Mouse (Mus musculus) inflammation-experienced regulatory T-cells (primary cell): Measurements from ENCODE around the gene Cav3. TPM values are rescaled to one million over a fixed set of nuclear protein-coding genes. Genes with fewer than 3 reads are reported as not detected.

ENCODE experiments used
- polyA plus RNA-seq, 2 experiments: library from polyadenylated mRNA; unstranded; fragments of 100-300 nt; shearing (Covaris generic); gene quantifications; one replicate each; pipeline ENCODE4 v1.2.1; 2017

The Cav3 gene
- under 1 TPM in 1 of 2 experiments, not detected in 1; 0.24 TPM for polyA plus RNA-seq

DNA sequence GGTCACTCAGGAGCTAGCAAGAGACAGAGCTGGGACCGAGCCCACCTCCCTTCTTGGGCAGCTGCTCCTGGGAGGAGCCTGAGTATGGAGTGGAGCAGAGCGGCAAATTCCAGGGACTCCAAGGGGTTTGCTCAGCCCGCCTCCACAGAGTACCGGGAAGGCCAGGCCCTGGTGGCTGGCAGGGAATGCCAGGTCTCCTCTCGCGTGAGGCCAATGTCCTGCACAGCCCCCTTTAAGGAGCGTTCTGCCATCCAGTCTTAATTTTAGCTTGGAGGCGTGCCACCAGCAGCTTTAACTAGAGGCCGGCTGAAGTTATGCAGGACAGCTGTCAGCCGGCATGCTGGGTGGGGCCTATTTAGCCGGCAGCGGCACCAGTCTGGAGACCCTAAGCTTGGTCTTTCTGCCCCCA, at the start of gene Cav3:
TSS of gene Cav3 (plus strand) at position 165 of the 409 bp plus-strand sequence.

GRCm38 (mm10) chr6:112489910-112490559, 30.7 kb downstream of the Cav3 start, which contains the start of gene Oxtr:
Gene Oxtr, minus strand, starts transcription at chr6:112489943.

Other genes with a start within 250 kb of the Cav3 start
- not detected for gene Lmcd1, start 185.7 kb upstream of the Cav3 start, polyA plus RNA-seq
- gene Ssu2, start 71.5 kb upstream of the Cav3 start, polyA plus RNA-seq = 1 to 10 TPM in 1 of 2 experiments, not detected in 1; 1.2 TPM
- under 1 TPM; 0.08 to 0.10 TPM for gene Oxtr, start 30.4 kb downstream of the Cav3 start, polyA plus RNA-seq
- 10 to 100 TPM; 34.4 to 36.7 TPM for gene Rad18, start 237.2 kb downstream of the Cav3 start, polyA plus RNA-seq